Mouse (Mus musculus): ENCODE measurements at regions not wholly inside any gene's neighbourhood (a gene's known extent, or its start where the extent isn't known, plus 50 kb on each side); places are given as distances from the start of the nearest gene placed in this dataset.

DNA sequence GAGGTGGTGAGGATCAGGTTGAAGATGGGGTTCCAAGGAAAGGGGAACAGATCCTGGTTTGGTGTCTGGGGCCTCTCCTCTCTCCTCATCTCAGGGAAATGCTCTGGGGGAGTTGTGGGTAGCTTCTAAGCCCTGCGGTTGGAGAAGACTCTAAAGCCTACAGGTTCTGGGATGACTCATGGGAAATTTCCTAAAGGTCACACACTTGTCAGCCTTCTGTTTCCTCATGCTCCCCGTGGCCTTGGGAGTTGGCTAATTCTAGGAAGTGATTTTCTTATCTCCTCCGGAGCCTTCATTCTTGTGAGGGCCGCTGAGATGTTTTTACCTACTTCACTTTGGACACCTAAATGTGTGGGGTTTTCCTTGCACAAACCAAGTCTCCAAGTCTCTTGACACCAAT, 279.2 kb downstream of the 4933412E24Rik start:
- no peaks in the 10 kb centered on the region for H3K27me3 ChIP-seq (replicated peaks; ENCODE audit: control insufficient read depth, insufficient read depth, low read length)
- WGBS, result 74% methylated on average over 4 of the region's 4 CpGs
- peaks cover 3% of the 10 kb centered on the region; the same call in 1 of the 2 replicates for H3K9me3 ChIP-seq (ENCODE audit: control insufficient read depth, low read length)
- H3K36me3 ChIP-seq (ENCODE audit: control insufficient read depth, insufficient read depth, low read length), result no peaks in the 10 kb centered on the region
- H3K4me1 ChIP-seq (ENCODE audit: control insufficient read depth, insufficient read depth, low read length), result no peaks in the 10 kb centered on the region
- no peak overlapping the region for H3K9ac ChIP-seq (ENCODE audit: low read depth, low read length)
- ATAC-seq, result no peak
- H3K27ac ChIP-seq (ENCODE audit: low read length), result no peak overlapping the region
- H3K4me3 ChIP-seq (ENCODE audit: low read length), result no peak overlapping the region
- H3K4me2 ChIP-seq (ENCODE audit: low read depth, low read length), result no peak overlapping the region

- Histone ChIP-seq H3K27ac (ENCODE audit: low read length) (no peak overlapping the region), H3K36me3 (ENCODE audit: control insufficient read depth, insufficient read depth, low read length) (no peaks in the 10 kb centered on the region), H3K9me3 (ENCODE audit: control insufficient read depth, low read length) (peaks cover 3% of the 10 kb centered on the region; the same call in 1 of the 2 replicates), H3K4me3 (ENCODE audit: low read length) (no peak overlapping the region), H3K9ac (ENCODE audit: low read depth, low read length) (no peak overlapping the region), H3K4me1 (ENCODE audit: control insufficient read depth, insufficient read depth, low read length) (no peaks in the 10 kb centered on the region), H3K4me2 (ENCODE audit: low read depth, low read length) (no peak overlapping the region), H3K27me3 (replicated peaks; ENCODE audit: control insufficient read depth, insufficient read depth, low read length) (no peaks in the 10 kb centered on the region)
- ATAC-seq, result no peak
- 73% methylated on average over 1 of the region's 1 CpGs for WGBS
Observed at GRCm38 (mm10) chr15:59734376-59734775, 282.0 kb downstream of the 4933412E24Rik start.

GRCm38 (mm10) chr15:59733932-59734331, 282.5 kb downstream of the 4933412E24Rik start:
- peaks cover 3% of the 10 kb centered on the region; the same call in 1 of the 2 replicates for H3K9me3 ChIP-seq (ENCODE audit: control insufficient read depth, low read length)
- H3K4me3 ChIP-seq (ENCODE audit: low read length), result no peak overlapping the region
- no peak overlapping the region for H3K9ac ChIP-seq (ENCODE audit: low read depth, low read length)
- H3K4me1 ChIP-seq (ENCODE audit: control insufficient read depth, insufficient read depth, low read length), result no peaks in the 10 kb centered on the region
- H3K4me2 ChIP-seq (ENCODE audit: low read depth, low read length), result no peak overlapping the region
- H3K36me3 ChIP-seq (ENCODE audit: control insufficient read depth, insufficient read depth, low read length), result no peaks in the 10 kb centered on the region
- no peaks in the 10 kb centered on the region for H3K27me3 ChIP-seq (replicated peaks; ENCODE audit: control insufficient read depth, insufficient read depth, low read length)
- WGBS, result 80% methylated on average over 3 of the region's 3 CpGs
- no peak for ATAC-seq
- no peak overlapping the region for H3K27ac ChIP-seq (ENCODE audit: low read length)

- ATAC-seq, result no peak
Observed at GRCm38 (mm10) chr15:59733031-59733810, 283.2 kb downstream of the 4933412E24Rik start.

GRCm38 (mm10) chr15:59731129-59731528, 285.3 kb downstream of the 4933412E24Rik start:
- H3K27ac ChIP-seq (ENCODE audit: low read length), result no peak overlapping the region
- peaks cover 7% of the 10 kb centered on the region; the same call in 1 of the 2 replicates for H3K4me1 ChIP-seq (ENCODE audit: control insufficient read depth, insufficient read depth, low read length)
- H3K9ac ChIP-seq (ENCODE audit: low read depth, low read length), result no peak overlapping the region
- no peaks in the 10 kb centered on the region for H3K27me3 ChIP-seq (replicated peaks; ENCODE audit: control insufficient read depth, insufficient read depth, low read length)
- no peak overlapping the region for H3K4me2 ChIP-seq (ENCODE audit: low read depth, low read length)
- H3K4me3 ChIP-seq (ENCODE audit: low read length), result no peak overlapping the region
- 70% methylated on average over 8 of the region's 8 CpGs for WGBS
- H3K36me3 ChIP-seq (ENCODE audit: control insufficient read depth, insufficient read depth, low read length), result no peaks in the 10 kb centered on the region
- no peak for ATAC-seq
- H3K9me3 ChIP-seq (ENCODE audit: control insufficient read depth, low read length), result no peaks in the 10 kb centered on the region

More at GRCm38 (mm10) chr15:59733031-59733810, 283.2 kb downstream of the 4933412E24Rik start:
- Histone ChIP-seq H3K27me3 (replicated peaks; ENCODE audit: control insufficient read depth, insufficient read depth, low read length) (no peaks in the 10 kb centered on the region), H3K36me3 (ENCODE audit: control insufficient read depth, insufficient read depth, low read length) (no peaks in the 10 kb centered on the region), H3K9ac (ENCODE audit: low read depth, low read length) (no peak overlapping the region), H3K4me1 (ENCODE audit: control insufficient read depth, insufficient read depth, low read length) (peaks cover 3% of the 10 kb centered on the region; the same call in 1 of the 2 replicates), H3K27ac (ENCODE audit: low read length) (no peak overlapping the region), H3K4me2 (ENCODE audit: low read depth, low read length) (no peak overlapping the region), H3K4me3 (ENCODE audit: low read length) (no peak overlapping the region), H3K9me3 (ENCODE audit: control insufficient read depth, low read length) (peaks cover 3% of the 10 kb centered on the region; the same call in 1 of the 2 replicates)
- 78% methylated on average over 12 of the region's 12 CpGs for WGBS

GRCm38 (mm10) chr15:59728817-59729560, 287.4 kb downstream of the 4933412E24Rik start:
- no peak for ATAC-seq

GRCm38 (mm10) chr15:59728131-59728601, 288.2 kb downstream of the 4933412E24Rik start:
- Histone ChIP-seq H3K4me2 (ENCODE audit: low read depth, low read length) (no peak overlapping the region), H3K27me3 (replicated peaks; ENCODE audit: control insufficient read depth, insufficient read depth, low read length) (no peaks in the 10 kb centered on the region), H3K4me1 (ENCODE audit: control insufficient read depth, insufficient read depth, low read length) (peaks cover 7% of the 10 kb centered on the region; the same call in 1 of the 2 replicates), H3K9me3 (ENCODE audit: control insufficient read depth, low read length) (no peaks in the 10 kb centered on the region), H3K4me3 (ENCODE audit: low read length) (no peak overlapping the region), H3K36me3 (ENCODE audit: control insufficient read depth, insufficient read depth, low read length) (no peaks in the 10 kb centered on the region), H3K27ac (ENCODE audit: low read length) (peak overlapping the region; percentile 34; the same call in 1 of the 2 replicates), H3K9ac (ENCODE audit: low read depth, low read length) (no peak overlapping the region)
- 59% methylated on average over 8 of the region's 8 CpGs for WGBS
- ATAC-seq, result peak; percentile 83

More at GRCm38 (mm10) chr15:59728817-59729560, 287.4 kb downstream of the 4933412E24Rik start:
- Histone ChIP-seq H3K36me3 (ENCODE audit: control insufficient read depth, insufficient read depth, low read length) (no peaks in the 10 kb centered on the region), H3K4me2 (ENCODE audit: low read depth, low read length) (no peak overlapping the region), H3K4me1 (ENCODE audit: control insufficient read depth, insufficient read depth, low read length) (peaks cover 7% of the 10 kb centered on the region; the same call in 1 of the 2 replicates), H3K9ac (ENCODE audit: low read depth, low read length) (no peak overlapping the region), H3K4me3 (ENCODE audit: low read length) (no peak overlapping the region), H3K27ac (ENCODE audit: low read length) (peak overlapping the region; percentile 34; the same call in 1 of the 2 replicates), H3K9me3 (ENCODE audit: control insufficient read depth, low read length) (no peaks in the 10 kb centered on the region), H3K27me3 (replicated peaks; ENCODE audit: control insufficient read depth, insufficient read depth, low read length) (no peaks in the 10 kb centered on the region)
- 77% methylated on average over 11 of the region's 11 CpGs for WGBS

GRCm38 (mm10) chr15:59725881-59726280, 290.5 kb downstream of the 4933412E24Rik start:
- Histone ChIP-seq H3K9ac (ENCODE audit: low read depth, low read length) (no peak overlapping the region), H3K36me3 (ENCODE audit: control insufficient read depth, insufficient read depth, low read length) (no peaks in the 10 kb centered on the region), H3K27me3 (replicated peaks; ENCODE audit: control insufficient read depth, insufficient read depth, low read length) (no peaks in the 10 kb centered on the region), H3K4me1 (ENCODE audit: control insufficient read depth, insufficient read depth, low read length) (peaks cover 7% of the 10 kb centered on the region; the same call in 1 of the 2 replicates), H3K9me3 (ENCODE audit: control insufficient read depth, low read length) (no peaks in the 10 kb centered on the region), H3K27ac (ENCODE audit: low read length) (no peak overlapping the region), H3K4me2 (ENCODE audit: low read depth, low read length) (no peak overlapping the region), H3K4me3 (ENCODE audit: low read length) (no peak overlapping the region)
- no peak for ATAC-seq
- WGBS, result 79% methylated on average over 4 of the region's 4 CpGs

All from intestine, embryonic 16.5 days (tissue).